Mouse (Mus musculus): ENCODE data around the gene Fuca2. TPM values are rescaled to one million over a fixed set of nuclear protein-coding genes. Genes with fewer than 3 reads are reported as not detected.

Fuca2 gene
- polyA plus RNA-seq, 1 experiment from 2014 or later = 52.5 TPM

DNA sequence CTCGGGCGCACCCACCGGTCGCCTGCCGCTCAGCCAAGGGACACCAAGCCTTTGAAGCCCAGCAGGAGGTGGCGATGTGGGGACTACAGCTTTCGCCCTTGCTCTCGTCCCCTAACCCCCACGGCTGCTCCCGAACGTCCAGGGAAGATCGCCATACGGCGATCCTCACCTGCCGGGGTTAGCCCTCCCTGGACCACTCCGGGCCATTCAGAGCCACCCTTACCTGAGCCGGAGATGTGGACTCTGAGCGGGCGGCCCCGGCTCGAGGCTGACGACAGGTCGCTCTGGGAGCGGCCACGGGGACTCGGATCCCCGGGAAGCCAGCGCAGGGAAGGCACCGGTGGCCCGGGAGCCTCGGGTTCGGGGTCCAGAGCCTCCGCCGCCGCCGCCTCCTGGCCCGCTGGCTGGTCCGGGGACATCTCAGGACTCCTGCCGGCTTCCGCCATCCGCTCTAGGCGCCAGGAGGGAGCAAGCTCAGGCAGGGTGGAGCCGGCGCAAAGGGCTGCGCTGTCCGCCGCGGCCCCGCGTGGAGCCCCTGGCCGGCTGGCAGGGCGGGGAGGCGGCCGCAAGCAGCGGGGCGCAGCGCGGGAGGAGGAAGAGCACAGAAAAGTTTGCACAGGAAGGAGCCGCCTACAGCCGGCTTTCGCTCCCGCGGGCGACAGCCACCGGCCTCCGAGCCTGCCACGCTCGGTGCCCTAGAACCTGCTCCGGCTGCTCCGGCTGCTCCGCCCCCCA is 25.3 kb upstream of the Fuca2 start, which contains the start of gene Phactr2:
Gene Phactr2 (minus strand): TSS at position 580 of the 735 bp plus-strand sequence.
- H3K4me3 ChIP-seq (ENCODE audit: low read depth, low read length) = peak within 1 kb of the TSS; percentile 73
- H3K9ac ChIP-seq (ENCODE audit: low read depth, low read length) = peak within 1 kb of the TSS; percentile 84
- H3K27ac ChIP-seq (ENCODE audit: low read depth, low read length) = no peak within 1 kb of the TSS
- peak within 1 kb of the TSS; percentile 95 for H3K4me2 ChIP-seq
- 0 out of 2 replicates have a peak, but pooled peaks cover 5% of the 10 kb centered on the region for H3K4me1 ChIP-seq (ENCODE audit: control insufficient read depth, insufficient read depth, low read length)
- H3K27me3 ChIP-seq (ENCODE audit: control insufficient read depth, insufficient read depth, low read length) = peaks cover 38% of the 10 kb centered on the region
- H3K9me3 ChIP-seq (replicated peaks; ENCODE audit: control insufficient read depth, low read length) = no peaks in the 10 kb centered on the region
- WGBS (ENCODE audit: insufficient replicate concordance) = under 1% methylated on average over 69 of the region's 71 CpGs
- H3K36me3 ChIP-seq (ENCODE audit: control insufficient read depth, insufficient read depth, low read length) = no peaks in the 10 kb centered on the region
- peak; percentile 68 for ATAC-seq (replicated peaks; ENCODE audit: insufficient number of reproducible peaks, low FRiP score, low TSS enrichment)

DNA sequence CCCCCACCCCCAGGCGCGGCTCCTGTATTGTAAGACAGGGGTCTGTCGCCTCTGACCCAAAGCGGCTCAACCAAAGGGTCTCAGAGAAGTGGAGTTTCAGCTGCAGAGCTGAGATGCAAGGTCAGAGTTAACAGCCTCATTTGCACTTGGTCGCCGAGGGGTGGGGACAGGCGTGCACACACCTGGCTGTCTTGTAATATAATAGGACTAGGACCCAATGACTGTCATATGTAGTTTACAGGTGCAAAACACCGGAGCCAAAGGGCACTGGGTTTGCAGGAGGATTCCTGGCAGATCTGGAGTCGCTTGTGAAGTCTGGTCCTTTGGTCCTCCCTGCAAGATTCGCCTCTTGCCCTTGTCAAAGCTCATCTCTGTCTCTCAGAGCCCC is 24.8 kb upstream of the Fuca2 start:
- Histone ChIP-seq H3K27ac (ENCODE audit: low read depth, low read length) (no peak overlapping the region), H3K9ac (ENCODE audit: low read depth, low read length) (peak overlapping the region; percentile 84), H3K4me2 (peak overlapping the region; percentile 95), H3K27me3 (ENCODE audit: control insufficient read depth, insufficient read depth, low read length) (peaks cover 38% of the 10 kb centered on the region), H3K36me3 (ENCODE audit: control insufficient read depth, insufficient read depth, low read length) (no peaks in the 10 kb centered on the region), H3K4me3 (ENCODE audit: low read depth, low read length) (peak overlapping the region; percentile 73), H3K4me1 (ENCODE audit: control insufficient read depth, insufficient read depth, low read length) (0 out of 2 replicates have a peak, but pooled peaks cover 5% of the 10 kb centered on the region), H3K9me3 (replicated peaks; ENCODE audit: control insufficient read depth, low read length) (no peaks in the 10 kb centered on the region)
- no peak; the same call in 1 of the 2 replicates for ATAC-seq (replicated peaks; ENCODE audit: insufficient number of reproducible peaks, low FRiP score, low TSS enrichment)
- WGBS (ENCODE audit: insufficient replicate concordance) = 3% methylated on average over 10 of the region's 10 CpGs

DNA sequence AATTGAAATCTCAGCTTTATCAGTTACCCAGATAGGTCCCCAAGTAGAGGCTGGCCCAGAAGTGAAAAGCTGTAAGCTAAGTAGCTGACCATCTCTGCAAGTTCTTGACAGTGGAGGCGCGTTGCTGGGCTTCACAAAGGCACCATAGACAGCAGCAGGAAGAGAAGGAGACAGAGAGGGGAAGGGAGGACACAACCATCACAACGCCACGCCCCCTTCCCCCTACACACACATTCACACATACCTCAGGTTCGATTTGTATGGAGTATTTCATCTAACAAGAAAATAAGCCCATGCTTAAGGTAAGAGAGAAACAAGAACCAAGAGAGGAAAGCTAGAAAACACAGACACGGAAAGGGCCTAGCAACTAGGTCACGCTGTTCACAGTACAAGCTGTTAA is 24.2 kb upstream of the Fuca2 start:
- Histone ChIP-seq H3K36me3 (ENCODE audit: control insufficient read depth, insufficient read depth, low read length) (no peaks in the 10 kb centered on the region), H3K4me1 (ENCODE audit: control insufficient read depth, insufficient read depth, low read length) (0 out of 2 replicates have a peak, but pooled peaks cover 5% of the 10 kb centered on the region), H3K4me3 (ENCODE audit: low read depth, low read length) (no peak overlapping the region), H3K27me3 (ENCODE audit: control insufficient read depth, insufficient read depth, low read length) (peaks cover 38% of the 10 kb centered on the region), H3K9me3 (replicated peaks; ENCODE audit: control insufficient read depth, low read length) (no peaks in the 10 kb centered on the region), H3K27ac (ENCODE audit: low read depth, low read length) (no peak overlapping the region), H3K4me2 (peak overlapping the region; percentile 95), H3K9ac (ENCODE audit: low read depth, low read length) (no peak overlapping the region)
- ATAC-seq (replicated peaks; ENCODE audit: insufficient number of reproducible peaks, low FRiP score, low TSS enrichment) = no peak
- 21% methylated on average over 7 of the region's 7 CpGs for WGBS (ENCODE audit: insufficient replicate concordance)

DNA sequence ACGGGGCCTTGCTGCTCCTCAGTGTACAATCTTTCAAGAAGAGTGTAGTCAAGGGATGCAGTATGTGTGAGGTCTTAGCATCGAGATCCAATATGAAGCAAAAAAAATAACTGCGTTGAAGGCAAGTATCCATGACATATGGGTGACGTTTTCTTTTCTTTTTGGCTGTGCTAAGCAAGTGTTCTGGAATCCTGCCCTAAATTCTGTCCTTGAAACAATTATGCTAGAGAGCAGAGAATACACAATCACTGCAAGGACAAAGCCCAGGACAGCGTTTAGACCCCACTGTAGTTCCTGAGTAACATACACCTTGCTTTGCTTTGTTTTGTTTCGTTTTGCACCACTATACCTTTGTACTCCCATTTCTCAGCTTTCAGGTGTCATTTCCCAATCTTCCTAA is 20.0 kb upstream of the Fuca2 start:
- Histone ChIP-seq H3K27me3 (ENCODE audit: control insufficient read depth, insufficient read depth, low read length) (peaks cover 12% of the 10 kb centered on the region), H3K4me2 (no peak overlapping the region), H3K9me3 (replicated peaks; ENCODE audit: control insufficient read depth, low read length) (no peaks in the 10 kb centered on the region), H3K9ac (ENCODE audit: low read depth, low read length) (no peak overlapping the region), H3K4me3 (ENCODE audit: low read depth, low read length) (no peak overlapping the region), H3K36me3 (ENCODE audit: control insufficient read depth, insufficient read depth, low read length) (no peaks in the 10 kb centered on the region), H3K27ac (ENCODE audit: low read depth, low read length) (no peak overlapping the region), H3K4me1 (ENCODE audit: control insufficient read depth, insufficient read depth, low read length) (0 out of 2 replicates have a peak, but pooled peaks cover 4% of the 10 kb centered on the region)
- ATAC-seq (replicated peaks; ENCODE audit: insufficient number of reproducible peaks, low FRiP score, low TSS enrichment) = no peak
- WGBS (ENCODE audit: insufficient replicate concordance) = 76% methylated on average over 6 of the region's 6 CpGs

DNA sequence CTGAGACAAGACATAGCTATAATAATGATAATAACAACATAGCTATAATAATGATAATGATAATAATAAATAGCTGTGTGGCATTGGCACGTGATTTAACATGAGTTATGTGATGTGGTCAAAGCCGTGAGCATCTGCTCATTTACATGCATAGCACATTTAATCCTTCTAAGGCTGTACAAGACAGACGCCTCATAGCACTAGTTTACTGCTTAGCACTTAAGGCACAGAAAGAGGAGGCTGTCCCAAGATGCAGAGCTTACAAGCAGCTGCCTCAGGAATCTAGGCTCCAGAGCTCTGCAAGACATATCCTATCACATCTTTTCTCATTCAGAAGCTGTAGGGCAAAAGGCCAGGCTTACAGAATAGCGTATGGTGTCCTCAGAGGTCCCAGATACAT is 13.4 kb upstream of the Fuca2 start:
- H3K4me1 ChIP-seq (ENCODE audit: control insufficient read depth, insufficient read depth, low read length) = no peaks in the 10 kb centered on the region; the same call in none of the 2 replicates
- no peak overlapping the region for H3K4me3 ChIP-seq (ENCODE audit: low read depth, low read length)
- H3K9me3 ChIP-seq (replicated peaks; ENCODE audit: control insufficient read depth, low read length) = no peaks in the 10 kb centered on the region
- H3K9ac ChIP-seq (ENCODE audit: low read depth, low read length) = no peak overlapping the region
- no peaks in the 10 kb centered on the region for H3K27me3 ChIP-seq (ENCODE audit: control insufficient read depth, insufficient read depth, low read length)
- no peaks in the 10 kb centered on the region for H3K36me3 ChIP-seq (ENCODE audit: control insufficient read depth, insufficient read depth, low read length)
- H3K27ac ChIP-seq (ENCODE audit: low read depth, low read length) = no peak overlapping the region
- WGBS (ENCODE audit: insufficient replicate concordance) = 76% methylated on average over 4 of the region's 4 CpGs
- H3K4me2 ChIP-seq = no peak overlapping the region
- ATAC-seq (replicated peaks; ENCODE audit: insufficient number of reproducible peaks, low FRiP score, low TSS enrichment) = no peak

DNA sequence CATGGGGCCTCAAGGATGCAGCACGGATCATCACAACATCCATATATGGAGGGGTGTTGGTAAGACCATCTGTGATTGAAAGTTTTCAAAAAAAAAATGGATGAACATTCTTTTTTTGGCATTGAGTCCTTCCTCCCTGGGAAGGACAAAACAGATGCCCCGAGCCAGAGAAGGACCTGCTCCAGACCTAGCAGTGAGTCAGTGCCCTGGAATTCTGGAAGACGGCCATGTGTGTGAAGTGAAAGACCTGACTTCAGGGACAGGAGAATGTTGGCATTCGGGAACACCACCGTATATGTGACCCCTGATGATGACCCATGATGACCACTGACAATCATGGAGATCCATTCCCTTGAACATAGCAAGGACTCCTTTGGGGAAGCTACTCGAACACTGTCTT is 9.7 kb upstream of the Fuca2 start:
- Histone ChIP-seq H3K9me3 (replicated peaks; ENCODE audit: control insufficient read depth, low read length) (no peaks in the 10 kb centered on the region), H3K9ac (ENCODE audit: low read depth, low read length) (no peak overlapping the region), H3K27ac (ENCODE audit: low read depth, low read length) (no peak overlapping the region), H3K36me3 (ENCODE audit: control insufficient read depth, insufficient read depth, low read length) (no peaks in the 10 kb centered on the region), H3K4me1 (ENCODE audit: control insufficient read depth, insufficient read depth, low read length) (no peaks in the 10 kb centered on the region; the same call in none of the 2 replicates), H3K4me2 (no peak overlapping the region), H3K27me3 (ENCODE audit: control insufficient read depth, insufficient read depth, low read length) (no peaks in the 10 kb centered on the region), H3K4me3 (ENCODE audit: low read depth, low read length) (no peak overlapping the region)
- 60% methylated on average over 6 of the region's 6 CpGs for WGBS (ENCODE audit: insufficient replicate concordance)
- ATAC-seq (replicated peaks; ENCODE audit: insufficient number of reproducible peaks, low FRiP score, low TSS enrichment) = no peak

DNA sequence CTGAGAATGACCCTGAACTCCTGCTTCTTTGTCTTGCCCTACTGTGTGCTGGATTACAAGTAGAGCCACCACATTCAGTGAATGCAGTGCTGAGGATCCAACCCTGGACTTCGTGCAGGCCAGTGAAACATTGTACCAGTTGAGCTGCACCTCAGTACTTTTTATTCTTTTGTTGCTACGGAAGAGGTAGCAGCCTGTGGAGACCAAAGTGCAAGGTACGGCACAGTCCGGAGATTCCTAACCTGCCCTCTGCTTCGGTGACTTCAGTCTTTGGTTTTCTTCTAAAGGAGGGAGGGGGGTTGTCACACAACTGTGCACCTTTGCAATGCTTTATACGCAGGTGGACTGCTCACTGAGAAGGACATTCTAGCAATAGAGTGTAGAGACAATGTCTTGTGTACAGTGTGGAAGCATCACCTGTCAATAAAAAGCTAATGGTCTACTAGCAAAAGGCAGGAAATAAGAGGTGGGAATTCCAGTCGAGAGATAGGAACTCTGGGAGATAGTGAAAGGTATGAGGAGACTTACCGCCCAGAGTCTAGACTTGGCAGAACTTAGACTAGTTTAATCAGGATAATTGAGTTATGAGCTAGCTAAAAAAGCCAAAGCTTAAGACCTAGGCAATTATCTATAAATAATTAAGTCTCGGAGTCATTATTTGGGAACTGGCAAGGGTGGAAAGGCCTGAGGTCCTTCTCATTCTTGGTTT is 5.2 kb upstream of the Fuca2 start:
- WGBS (ENCODE audit: insufficient replicate concordance) = 82% methylated on average over 9 of the region's 9 CpGs
- no peaks in the 10 kb centered on the region for H3K9me3 ChIP-seq (replicated peaks; ENCODE audit: control insufficient read depth, low read length)
- ATAC-seq (replicated peaks; ENCODE audit: insufficient number of reproducible peaks, low FRiP score, low TSS enrichment) = no peak

DNA sequence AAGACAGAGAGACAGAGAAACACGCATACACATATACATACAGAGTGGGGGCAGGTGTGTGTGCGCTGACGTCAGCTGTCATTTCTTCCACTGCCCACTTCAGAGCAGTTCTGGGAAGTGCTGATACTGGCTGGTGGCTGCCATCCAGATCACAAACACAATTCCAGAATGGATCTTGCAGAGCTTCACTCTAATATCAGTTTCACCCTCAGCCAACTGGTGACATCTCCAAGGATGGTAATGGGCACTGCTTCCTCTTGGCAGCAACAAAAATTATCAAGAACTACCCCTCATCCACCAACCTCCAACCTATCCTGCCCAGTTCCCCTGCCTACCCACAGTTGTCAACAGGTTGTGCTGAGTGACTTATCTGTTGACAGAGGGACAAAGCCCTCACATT is 3.0 kb upstream of the Fuca2 start:
- H3K4me1 ChIP-seq (ENCODE audit: control insufficient read depth, insufficient read depth, low read length) = no peaks in the 10 kb centered on the region
- no peaks in the 10 kb centered on the region for H3K36me3 ChIP-seq (ENCODE audit: control insufficient read depth, insufficient read depth, low read length)
- 85% methylated on average over 3 of the region's 3 CpGs for WGBS (ENCODE audit: insufficient replicate concordance)
- no peak for ATAC-seq (replicated peaks; ENCODE audit: insufficient number of reproducible peaks, low FRiP score, low TSS enrichment)
- no peak overlapping the region for H3K4me2 ChIP-seq
- no peak overlapping the region for H3K9ac ChIP-seq (ENCODE audit: low read depth, low read length)
- no peak overlapping the region for H3K4me3 ChIP-seq (ENCODE audit: low read depth, low read length)
- no peak overlapping the region for H3K27ac ChIP-seq (ENCODE audit: low read depth, low read length)
- H3K9me3 ChIP-seq (replicated peaks; ENCODE audit: control insufficient read depth, low read length) = no peaks in the 10 kb centered on the region
- no peaks in the 10 kb centered on the region for H3K27me3 ChIP-seq (ENCODE audit: control insufficient read depth, insufficient read depth, low read length)

More for the DNA sequence above, 5.2 kb upstream of the Fuca2 start:
- no peak overlapping the region for H3K4me2 ChIP-seq
- no peak overlapping the region for H3K27ac ChIP-seq (ENCODE audit: low read depth, low read length)
- no peaks in the 10 kb centered on the region; the same call in 1 of the 2 replicates for H3K4me1 ChIP-seq (ENCODE audit: control insufficient read depth, insufficient read depth, low read length)
- H3K4me3 ChIP-seq (ENCODE audit: low read depth, low read length) = no peak overlapping the region
- no peak overlapping the region for H3K9ac ChIP-seq (ENCODE audit: low read depth, low read length)
- H3K36me3 ChIP-seq (ENCODE audit: control insufficient read depth, insufficient read depth, low read length) = no peaks in the 10 kb centered on the region
- no peaks in the 10 kb centered on the region for H3K27me3 ChIP-seq (ENCODE audit: control insufficient read depth, insufficient read depth, low read length)

Data from heart, embryonic 11.5 days (tissue).